Mouse (Mus musculus) lung, postnatal 10 days (tissue): ENCODE data around the gene Sept9.

Experiments used
- DNase-seq: peaks from one replicate; pipeline ENCODE4 v3.0.0; 2021

Gene Sept9

GRCm38 (mm10) chr11:117224804-117225203, 25.3 kb downstream of the Sept9 start:
- no peak for DNase-seq

- no peak for DNase-seq
Measured at GRCm38 (mm10) chr11:117225531-117226213, 26.2 kb downstream of the Sept9 start.

- DNase-seq, result no peak
Measured at GRCm38 (mm10) chr11:117226214-117226535, 26.7 kb downstream of the Sept9 start.

- DNase-seq, result no peak
Measured at GRCm38 (mm10) chr11:117228139-117228538, 28.7 kb downstream of the Sept9 start.

- DNase-seq, result peak; percentile 58
Measured at GRCm38 (mm10) chr11:117231551-117231950, 32.1 kb downstream of the Sept9 start.

GRCm38 (mm10) chr11:117232032-117232431, 32.6 kb downstream of the Sept9 start:
- DNase-seq, result peak; percentile 87

GRCm38 (mm10) chr11:117232886-117233458, 33.5 kb downstream of the Sept9 start:
- DNase-seq, result no peak

- DNase-seq, result no peak
Measured at GRCm38 (mm10) chr11:117233818-117234217, 34.4 kb downstream of the Sept9 start.

- peak; percentile 79 for DNase-seq
Measured at GRCm38 (mm10) chr11:117235086-117235897, 35.8 kb downstream of the Sept9 start.

GRCm38 (mm10) chr11:117235898-117236459, 36.5 kb downstream of the Sept9 start:
- DNase-seq, result peak; percentile 79

- DNase-seq, result peak; percentile 96
Measured at GRCm38 (mm10) chr11:117238169-117238568, 38.7 kb downstream of the Sept9 start.

- no peak for DNase-seq
Measured at GRCm38 (mm10) chr11:117239617-117240016, 40.2 kb downstream of the Sept9 start.

GRCm38 (mm10) chr11:117240322-117240721, 40.9 kb downstream of the Sept9 start:
- DNase-seq, result no peak

GRCm38 (mm10) chr11:117240861-117241738, 41.6 kb downstream of the Sept9 start:
- DNase-seq, result peak; percentile 71

- DNase-seq, result no peak
Measured at GRCm38 (mm10) chr11:117242339-117243084, 43.1 kb downstream of the Sept9 start.

GRCm38 (mm10) chr11:117243536-117244290, 44.3 kb downstream of the Sept9 start:
- no peak for DNase-seq

GRCm38 (mm10) chr11:117245041-117245725, 45.7 kb downstream of the Sept9 start:
- no peak for DNase-seq

- no peak for DNase-seq
Measured at GRCm38 (mm10) chr11:117245846-117246245, 46.4 kb downstream of the Sept9 start.

GRCm38 (mm10) chr11:117246286-117246685, 46.8 kb downstream of the Sept9 start:
- no peak for DNase-seq

GRCm38 (mm10) chr11:117246981-117247431, 47.5 kb downstream of the Sept9 start:
- peak; percentile 84 for DNase-seq
